In genomic region chr6:129066986-129067385, GRCm38 (mm10) we compare ENCODE assay signal across 8 mouse cellular contexts. TPM values are rescaled to one million over a fixed set of nuclear protein-coding genes. Genes with fewer than 3 reads are reported as not detected.
DNase-seq lines count a peak whose midpoint lies in the region; ATAC-seq lines count a peak whose summit lies in the region.

No protein-coding gene starts in this region.

- H3K4me2 ChIP-seq in hindbrain, embryonic 14.5 days (replicated peaks): no peak overlapping the region

- H3K4me1 ChIP-seq in hindbrain, embryonic 14.5 days (replicated peaks; ENCODE audit: control insufficient read depth, insufficient read depth, low read length): no peaks in the 10 kb centered on the region

- DNase-seq in cerebellum, adult 9-10 months: peak; percentile 9
- no peak for DNase-seq in cerebellum, adult 11 months
- DNase-seq in CD4-positive, CD25-positive, alpha-beta regulatory T cell, adult 2 months (ENCODE audit: low read depth, low spot score): peak; percentile 83
- DNase-seq in embryo, embryonic 10.5 days (ENCODE audit: low spot score): peak; percentile 69
- DNase-seq in hindbrain, embryonic 14.5 days (ENCODE audit: low spot score): peak; percentile 67
- DNase-seq in layer of hippocampus, postnatal 14 days (ENCODE audit: low spot score in 2 of 2): peak; percentile 22 to 68
- peak; percentile 63 to 80 for DNase-seq in spleen, postnatal 36 days (ENCODE audit: low spot score in 2 of 2)

- 70% methylated on average over 1 of the region's 1 CpGs for WGBS in hindbrain, embryonic 14.5 days

- H3K9me3 ChIP-seq in hindbrain, embryonic 14.5 days (ENCODE audit: control insufficient read depth, low read length): no peaks in the 10 kb centered on the region

- H3K9ac ChIP-seq in hindbrain, embryonic 14.5 days: no peak overlapping the region

- no peaks in the 10 kb centered on the region for H3K36me3 ChIP-seq in hindbrain, embryonic 14.5 days (replicated peaks; ENCODE audit: control insufficient read depth, insufficient read depth)

- peak; percentile 69; the same call in 1 of the 2 replicates for ATAC-seq in hindbrain, embryonic 14.5 days (ENCODE audit: low FRiP score)
- peak; percentile 98 for ATAC-seq in megakaryocyte, adult 5-6 weeks (ENCODE audit: poor library complexity, severe bottlenecking)

- H3K4me3 ChIP-seq in hindbrain, embryonic 14.5 days (replicated peaks; ENCODE audit: low read length): no peak overlapping the region

- H3K27ac ChIP-seq in hindbrain, embryonic 14.5 days: no peak overlapping the region

- no peaks in the 10 kb centered on the region for H3K27me3 ChIP-seq in hindbrain, embryonic 14.5 days (ENCODE audit: control insufficient read depth, insufficient read depth, low read length)

RNA-seq across cellular contexts. Expression of gene Klrb1f, which starts 21.3 kb away (rescaled TPM):
- 0.37 and 0.62 TPM in 2 replicates for polyA plus RNA-seq in hindbrain, embryonic 14.5 days (2014; fragmentation: Nextera tagmentation; extraction: Ambion mirVana)
- total RNA-seq in layer of hippocampus, postnatal 14 days (2021): not detected
- total RNA-seq in megakaryocyte, adult 5-6 weeks (2015): 104 and 108 TPM in 2 replicates
- 132 and 137 TPM in 2 replicates for total RNA-seq in megakaryocyte, adult 5-6 weeks (2017)

RNA-seq across cellular contexts. Expression of gene Clec2e, which starts 33.7 kb away (rescaled TPM):
- polyA plus RNA-seq in hindbrain, embryonic 14.5 days (2014; fragmentation: Nextera tagmentation; extraction: Ambion mirVana): not detected in 2 replicates
- not detected for total RNA-seq in layer of hippocampus, postnatal 14 days (2021)
- not detected in 2 replicates for total RNA-seq in megakaryocyte, adult 5-6 weeks (2015)
- total RNA-seq in megakaryocyte, adult 5-6 weeks (2017): 0.29 TPM in 1 of 2 replicates, not detected in the other

Comparison
In these comparisons a context has a peak if more than half of its experiments do, and no peak if none do; other contexts are left out.
1. RNA of gene Klrb1f, which starts 21.3 kb away (total RNA-seq): 104 to 137 TPM in megakaryocyte, adult 5-6 weeks; not detected in layer of hippocampus, postnatal 14 days; every median in the first group is over 10 times any median in the second.